In genomic region chr8:11783861-11784594, GRCm38 (mm10) we compare ENCODE assay signal across 28 mouse cellular contexts. TPM values are rescaled to one million over a fixed set of nuclear protein-coding genes. Genes with fewer than 3 reads are reported as not detected.
A peak's percentile ranks its signal among the peaks of the same experiment; 100 is the strongest.
DNase-seq lines count a peak whose midpoint lies in the region; ATAC-seq and TF ChIP-seq lines count a peak whose summit lies in the region.
"Had no signal": no experiment of that assay in that cellular context is flagged by ENCODE, and none has a peak within 500 bp of the region (broad histone marks: within the 10 kb centered on the region; RNA-seq: fewer than 3 reads in every experiment).

No protein-coding gene starts in this region.

- TF ChIP-seq POLR2A in bone marrow macrophage, adult 2 months (IDR thresholded peaks at IDR 0.05; ENCODE audit: borderline replicate concordance, low read depth, low read length), result no peak

- TF ChIP-seq CTCF in bone marrow macrophage, adult 2 months (IDR thresholded peaks at IDR 0.05; ENCODE audit: low read depth, low read length), result no peak

- no peak overlapping the region for H3K4me3 ChIP-seq in bone marrow macrophage, adult 2 months (ENCODE audit: insufficient read depth, low read length)
- H3K4me3 ChIP-seq: embryonic facial prominence, embryonic 10.5 days; embryonic facial prominence, embryonic 13.5 days; erythroblast, embryonic 14.5 days; forebrain, embryonic 12.5 days; forebrain, embryonic 15.5 days; heart, adult 2 months; heart, embryonic 10.5 days; heart, embryonic 13.5 days; hindbrain, embryonic 12.5 days; hindbrain, embryonic 15.5 days had no signal

- H3K4me1 ChIP-seq in bone marrow macrophage, adult 2 months (ENCODE audit: control insufficient read depth, insufficient read depth, low read length), result peaks cover 65% of the 10 kb centered on the region

- peak; percentile 68 for DNase-seq in cerebellum, adult 9-10 months
- DNase-seq in cerebellum, adult 11 months, result no peak
- DNase-seq in cerebellum, postnatal 25 days, result peak; percentile 51 to 61
- no peak for DNase-seq in spleen, postnatal 10 days (ENCODE audit: low spot score in 2 of 2)
- DNase-seq: adrenal gland, adult 2 months; adrenal gland, postnatal 14 days; embryo, embryonic 11 days; gastrocnemius, postnatal 25 days; heart, adult 2 months; heart, postnatal 14 days; kidney, adult 2 months had no signal

- peak overlapping the region; percentile 8; the same call in 1 of the 2 replicates for H3K27ac ChIP-seq in bone marrow macrophage, adult 2 months (ENCODE audit: insufficient read depth, low read depth, low read length)
- H3K27ac ChIP-seq: embryonic facial prominence, embryonic 10.5 days; embryonic facial prominence, embryonic 13.5 days; forebrain, embryonic 12.5 days; forebrain, embryonic 15.5 days; heart, adult 2 months; heart, embryonic 10.5 days; heart, embryonic 13.5 days; hindbrain, embryonic 12.5 days; hindbrain, embryonic 15.5 days had no signal

- no peak for ATAC-seq in cerebellum, adult (ENCODE audit: insufficient number of reproducible peaks, low FRiP score, low TSS enrichment)
- ATAC-seq: CD4-positive, CD25-positive, alpha-beta regulatory T cell, adult 4 months; forebrain, embryonic 15.5 days; intestine, postnatal 0 days had no signal

RNA-seq across cellular contexts. Expression of gene Tex29, which starts 56.2 kb away (rescaled TPM):
- polyA plus RNA-seq in bone marrow macrophage, adult 2 months (2012; ENCODE audit: insufficient read depth, insufficient read length, missing spikeins), result not detected in 2 replicates
- polyA plus RNA-seq: C2C12; CD4-positive, CD25-positive, alpha-beta regulatory T cell, adult 4 months; cortical plate, adult 2 months; embryonic facial prominence, embryonic 10.5 days; embryonic facial prominence, embryonic 13.5 days; erythroblast, embryonic 14.5 days; forebrain, embryonic 12.5 days; heart, adult 2 months; heart, embryonic 10.5 days; heart, embryonic 16.5 days; intestine, embryonic 14.5 days; kidney, adult 2 months had no signal

RNA-seq across cellular contexts. Expression of gene Arhgef7, which starts 56.5 kb away (rescaled TPM):
- 53.8 and 59.8 TPM in 2 replicates for polyA plus RNA-seq in bone marrow macrophage, adult 2 months (2012; ENCODE audit: insufficient read depth, insufficient read length, missing spikeins)

Comparison
In these comparisons a context has a peak if more than half of its experiments do, and no peak if none do; other contexts are left out.
1. DNase-seq: peak in cerebellum, adult 9-10 months (single experiment) and cerebellum, postnatal 25 days (2 of 2); none in cerebellum, adult 11 months (single experiment) and spleen, postnatal 10 days (0 of 2).